Mouse (Mus musculus) heart, adult 9 months (tissue): ENCODE measurements around the gene Isoc2b.
A peak's percentile ranks its signal among the peaks of the same experiment; 100 is the strongest.
"Not testable (repeated sequence)": the region's sequence is repeated elsewhere in the genome, so short reads cannot be mapped to it uniquely, and the experiment has no call there.

ENCODE experiments used
- DNase-seq, 2 experiments: peaks; one replicate each; pipeline ENCODE4 v3.0.0; 2022; ENCODE audit warnings: low spot score in 2 of 2

The Isoc2b gene

GRCm38 (mm10) chr7:4865579-4866493, 4.2 kb downstream of the Isoc2b start:
- peak; percentile 99 for DNase-seq

DNA sequence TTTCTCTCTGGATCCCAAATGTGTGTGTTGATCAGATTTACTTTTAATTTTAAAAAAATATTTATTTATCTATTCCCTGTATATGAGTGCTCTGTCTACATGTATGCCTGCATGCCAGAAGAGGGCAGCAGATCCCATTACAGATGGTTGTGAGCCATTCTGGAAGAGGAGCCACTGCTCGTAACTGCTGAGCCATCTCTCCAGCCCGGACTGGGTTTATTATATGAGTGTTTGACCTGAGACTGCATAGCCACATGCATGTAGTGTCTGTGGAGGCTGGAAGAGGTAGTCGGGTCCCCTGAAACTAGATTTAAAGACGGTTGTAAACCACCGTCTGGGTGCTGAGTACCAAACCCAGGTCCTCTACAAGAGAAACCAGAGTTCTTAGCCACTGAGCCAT, 5.0 kb downstream of the Isoc2b start:
- peak in 1 of 2 experiments; percentile 41 for DNase-seq

DNA sequence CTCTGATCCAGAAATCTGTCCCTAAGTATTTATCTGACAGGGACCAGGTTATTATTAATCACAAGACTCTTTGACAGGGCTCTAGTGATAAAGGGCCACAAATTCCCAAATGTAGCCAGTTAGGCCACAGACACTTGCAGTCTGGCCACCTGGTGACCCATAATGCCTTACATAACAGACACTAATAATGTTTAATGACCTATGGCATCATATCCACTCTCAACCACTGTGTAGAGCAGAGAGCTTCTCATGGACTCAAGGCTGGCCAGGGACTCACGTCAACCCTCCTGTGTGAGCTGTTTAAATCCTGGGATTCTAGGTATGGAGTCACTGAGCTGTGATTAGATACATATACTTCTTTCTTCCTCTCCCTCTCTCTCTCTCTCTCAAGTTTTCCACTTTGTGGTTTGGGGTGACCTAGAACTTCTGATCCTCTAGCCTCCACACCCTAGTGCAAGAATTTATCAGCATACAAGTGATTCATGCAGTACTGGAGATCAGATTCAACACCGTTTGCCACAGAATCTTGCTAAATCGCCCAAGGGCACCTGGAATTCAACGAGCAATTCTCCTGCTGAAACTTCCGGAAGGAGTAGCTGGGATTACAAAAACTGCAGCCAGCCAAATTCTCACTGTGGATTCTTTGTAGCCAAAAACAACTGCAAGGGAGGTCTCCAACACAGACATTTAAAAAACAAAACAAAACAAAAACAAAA, 5.8 kb downstream of the Isoc2b start:
- no peak for DNase-seq

DNA sequence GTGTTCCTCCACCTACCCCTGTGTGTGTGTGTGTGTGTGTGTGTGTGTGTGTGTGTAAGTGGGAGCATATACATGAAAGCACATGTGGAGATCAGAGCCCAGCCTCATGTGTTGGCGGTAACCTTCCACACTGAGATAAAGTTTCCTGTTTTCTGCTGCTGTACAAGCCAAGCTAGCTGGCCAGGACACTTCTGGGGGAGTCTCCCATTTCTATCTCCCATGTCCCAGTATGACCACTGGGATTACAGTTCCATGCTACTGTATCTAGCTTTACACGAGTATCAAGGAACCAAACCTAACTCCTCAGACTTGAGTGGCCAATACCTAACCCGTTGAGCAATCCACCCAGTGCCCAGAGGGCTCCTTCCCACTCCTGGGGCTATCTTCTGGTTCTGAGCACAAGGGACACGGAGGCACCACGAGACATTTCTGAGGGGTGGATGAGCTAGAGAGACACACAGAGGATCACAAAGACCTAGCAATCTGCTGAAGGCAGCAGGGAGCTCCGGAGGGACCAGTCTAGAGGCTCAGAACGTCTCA, 6.4 kb downstream of the Isoc2b start:
- no peak for DNase-seq

- DNase-seq: peak; percentile 59 to 81
These were observed 7.0 kb downstream of the Isoc2b start for GRCm38 (mm10) chr7:4863041-4863440.

DNA sequence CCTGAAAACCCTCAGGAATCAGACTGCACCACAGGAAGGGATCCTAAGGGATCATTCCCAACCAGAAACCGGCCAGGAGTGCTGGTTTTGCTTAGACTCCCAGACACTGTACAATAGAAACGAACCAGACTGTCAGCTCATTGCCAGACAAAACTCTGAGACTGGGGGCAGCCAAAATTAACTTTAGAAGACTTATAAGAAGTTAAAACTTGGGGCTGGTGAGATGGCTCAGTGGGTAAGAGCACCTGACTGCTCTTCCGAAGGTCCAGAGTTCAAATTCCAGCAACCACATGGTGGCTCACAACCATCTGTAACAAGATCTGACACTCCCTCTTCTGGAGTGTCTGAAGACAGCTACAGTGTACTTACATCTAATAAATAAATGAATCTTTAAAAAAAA, 9.1 kb downstream of the Isoc2b start:
- not testable (repeated sequence) for DNase-seq

- no peak for DNase-seq
These were observed 10.6 kb downstream of the Isoc2b start for GRCm38 (mm10) chr7:4859418-4859978.

- DNase-seq: no peak
These were observed 12.7 kb downstream of the Isoc2b start for GRCm38 (mm10) chr7:4857321-4857720.

DNA sequence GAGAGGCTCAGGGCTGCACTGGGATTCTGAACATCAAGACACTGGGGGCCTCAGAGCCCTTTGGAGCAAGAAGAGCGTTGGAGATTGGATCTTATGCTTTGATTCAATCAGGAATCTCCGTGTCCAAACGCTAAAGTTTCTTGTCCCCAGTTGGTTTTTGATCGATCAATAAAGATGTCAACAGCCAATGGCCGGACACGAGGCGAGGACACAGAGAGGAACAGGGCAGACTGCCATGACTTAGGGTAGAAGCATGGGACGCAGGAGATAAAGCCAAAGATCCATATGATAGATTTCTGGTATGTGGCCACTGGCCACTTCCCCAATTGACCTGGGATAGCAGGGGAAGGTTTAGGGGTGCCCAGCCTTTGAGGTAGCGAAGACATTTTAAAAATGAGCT, 13.6 kb downstream of the Isoc2b start:
- no peak for DNase-seq

GRCm38 (mm10) chr7:4853613-4854012, 16.4 kb downstream of the Isoc2b start:
- DNase-seq: no peak

GRCm38 (mm10) chr7:4851315-4851688, 18.8 kb downstream of the Isoc2b start:
- no peak for DNase-seq

DNA sequence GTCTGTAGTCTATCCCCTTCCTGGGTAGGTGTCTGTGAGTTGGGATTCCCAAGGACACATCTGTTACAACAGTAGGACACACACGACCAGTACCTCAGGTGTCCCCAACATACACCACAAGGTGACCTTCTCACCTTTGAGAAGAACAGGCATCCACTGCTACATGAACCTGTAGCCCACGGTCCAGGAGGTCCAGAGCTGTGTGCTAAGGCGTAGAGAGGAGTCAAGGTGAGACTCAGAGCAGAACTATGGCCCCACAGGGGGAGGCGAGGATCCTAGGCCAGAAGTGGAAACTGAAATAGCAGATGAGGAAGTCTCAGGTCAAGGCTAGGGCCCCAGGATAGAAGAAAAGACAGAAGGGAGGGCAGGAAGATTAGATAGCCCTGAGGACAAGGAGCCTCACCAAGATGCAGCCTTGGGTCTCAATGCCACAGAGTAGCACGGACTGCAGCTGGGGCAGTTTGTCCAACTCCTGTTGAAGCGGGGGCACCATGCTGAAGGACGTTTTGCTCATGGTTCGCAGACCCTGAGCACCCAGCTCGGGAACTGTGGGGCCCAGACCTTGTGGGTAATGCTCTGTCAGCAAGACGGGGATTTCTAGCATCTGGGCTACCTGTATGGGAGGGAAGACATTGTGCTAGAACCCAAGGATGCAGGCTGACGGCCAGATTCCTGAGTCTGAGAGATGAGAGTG, 19.3 kb downstream of the Isoc2b start:
- DNase-seq: no peak

DNA sequence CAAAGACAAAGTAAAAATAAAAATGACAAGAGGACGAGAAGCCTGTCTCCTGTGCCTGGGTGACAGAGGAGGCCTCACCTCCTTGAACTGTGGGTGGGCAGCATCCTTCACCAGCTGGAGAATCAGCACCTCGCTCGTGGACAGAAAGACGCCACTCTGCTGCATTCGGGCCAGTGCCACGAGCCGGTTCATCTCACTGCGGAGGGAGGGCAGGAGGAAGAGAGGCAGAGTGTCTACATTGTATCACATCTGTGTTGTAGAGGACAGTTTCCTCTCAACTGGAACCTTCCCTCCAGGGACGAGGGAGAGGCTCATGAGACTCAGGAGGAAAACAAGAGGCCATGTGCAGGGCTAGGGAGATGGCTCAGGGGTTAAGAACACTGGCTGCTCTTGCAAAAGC, 20.7 kb downstream of the Isoc2b start:
- DNase-seq: no peak

GRCm38 (mm10) chr7:4844917-4845309, 25.1 kb downstream of the Isoc2b start:
- no peak for DNase-seq

GRCm38 (mm10) chr7:4844245-4844916, 25.7 kb downstream of the Isoc2b start, which contains the start of gene Shisa7:
Shisa7 (minus strand) TSS chr7:4844696.
- DNase-seq: no peak

- DNase-seq: no peak
These were observed 26.3 kb downstream of the Isoc2b start for GRCm38 (mm10) chr7:4843604-4844244.

- DNase-seq: no peak
These were observed 27.4 kb downstream of the Isoc2b start for GRCm38 (mm10) chr7:4842634-4843131.

DNA sequence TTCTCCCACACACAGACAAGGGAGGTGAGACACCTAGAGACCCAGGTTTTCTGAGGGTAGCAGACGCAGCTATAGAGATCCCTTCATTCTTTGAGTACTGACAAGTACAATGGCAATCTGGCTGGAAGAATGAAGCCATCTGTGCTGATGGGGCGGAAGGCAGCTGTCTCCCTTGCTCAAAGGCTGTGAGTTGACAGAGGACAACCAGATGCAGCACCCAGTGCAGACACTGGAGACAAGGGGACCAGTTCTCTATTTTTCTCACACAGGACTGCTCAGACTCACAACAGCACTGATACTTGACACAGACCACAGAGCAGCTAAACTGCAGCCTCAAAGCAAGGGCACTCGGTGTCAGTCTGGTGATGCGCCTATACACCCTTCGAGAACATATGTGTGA, 28.0 kb downstream of the Isoc2b start:
- DNase-seq: no peak

GRCm38 (mm10) chr7:4837639-4838038, 32.4 kb downstream of the Isoc2b start:
- DNase-seq: no peak

DNA sequence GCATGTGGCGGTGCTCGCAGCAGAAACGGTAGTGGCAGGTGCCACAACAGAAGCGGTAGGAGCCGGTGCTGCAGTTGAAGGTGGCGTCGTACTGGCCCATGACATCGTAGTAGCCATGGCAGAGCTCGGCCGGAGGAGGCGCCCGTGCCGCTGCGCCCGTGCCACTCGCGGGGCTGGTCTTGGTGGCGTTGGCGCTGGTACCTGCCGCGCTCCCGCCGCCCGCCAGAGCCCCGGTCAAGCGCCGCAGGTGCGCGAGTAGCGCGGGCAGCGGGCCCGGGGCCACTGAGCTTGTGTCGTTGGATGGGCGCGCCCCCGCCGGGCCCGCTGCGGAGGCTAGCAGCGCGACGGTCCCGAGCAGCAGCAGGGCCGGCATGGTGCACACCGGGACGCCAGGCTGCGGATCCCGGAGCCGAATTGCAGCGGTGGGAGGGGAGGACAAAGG, 33.7 kb downstream of the Isoc2b start:
- DNase-seq: peak in 1 of 2 experiments; percentile 24
